Mouse (Mus musculus) MEL (cell line): ENCODE data around the gene Kcnh6. TPM values are rescaled to one million over a fixed set of nuclear protein-coding genes. Genes with fewer than 3 reads are reported as not detected.

Experiments
- DNase-seq: peaks from one replicate; pipeline ENCODE4 v3.0.0; 2011; ENCODE audit warnings: low read depth, low spot score
- H3K27ac ChIP-seq: 2 replicates; pipeline ENCODE4 v1.5.1; 2012; ENCODE audit warnings: low read depth, mild to moderate bottlenecking, control low read depth, low read length, moderate library complexity; ENCODE audit not compliant: control insufficient read depth
- H3K27me3 ChIP-seq, 2 experiments: fragments of 150-350 bp in 1 of 2; sonication (generic) in 1 of 2; 2 replicates each; pipeline ENCODE4 v1.6.1; 2012; ENCODE audit warnings: low read length in 2 of 2, mild to moderate bottlenecking in 2 of 2, improper control_type of control experiment in 1 of 2, moderate library complexity in 1 of 2; ENCODE audit not compliant: insufficient read depth in 2 of 2, control insufficient read depth in 1 of 2
- H3K36me3 ChIP-seq, 2 experiments: 2 replicates each; pipeline ENCODE4 v1.6.1; 2012 to 2014; ENCODE audit warnings: low read length in 2 of 2, improper control_type of control experiment in 1 of 2, inconsistent platforms in 1 of 2, mild to moderate bottlenecking in 1 of 2; ENCODE audit not compliant: insufficient read depth in 2 of 2, control insufficient read depth in 1 of 2
- H3K4me1 ChIP-seq, 2 experiments: fragments of 150-350 bp in 1 of 2; sonication (generic) in 1 of 2; 2 replicates each; pipeline ENCODE4 v1.6.1; 2012; ENCODE audit warnings: low read length in 2 of 2, improper control_type of control experiment in 1 of 2, mild to moderate bottlenecking in 1 of 2; ENCODE audit not compliant: insufficient read depth in 2 of 2, control insufficient read depth in 1 of 2
- H3K4me3 ChIP-seq, 2 experiments: fragments of 150-350 bp in 1 of 2; sonication (generic) in 1 of 2; 2 replicates each; pipeline ENCODE4 v1.5.1; 2012; ENCODE audit warnings: low read depth in 2 of 2, low read length in 2 of 2, mild to moderate bottlenecking in 2 of 2, moderate library complexity in 2 of 2, control low read depth in 1 of 2, improper control_type of control experiment in 1 of 2; ENCODE audit not compliant: control insufficient read depth in 1 of 2, insufficient read depth in 1 of 2
- H3K79me2 ChIP-seq: 2 replicates; pipeline ENCODE4 v1.6.1; 2012; ENCODE audit warnings: mild to moderate bottlenecking, low read length, moderate library complexity; ENCODE audit not compliant: control insufficient read depth, poor library complexity, insufficient read depth
- H3K9ac ChIP-seq: 2 replicates; pipeline ENCODE4 v1.6.1; 2012; ENCODE audit warnings: low read depth, mild to moderate bottlenecking, control low read depth, low read length, moderate library complexity; ENCODE audit not compliant: control insufficient read depth, poor library complexity, severe bottlenecking
- H3K9me3 ChIP-seq: fragments of 150-350 bp; sonication (generic); replicated peaks from 2 replicates; pipeline ENCODE4 v1.6.1; 2012; ENCODE audit warnings: mild to moderate bottlenecking, low read length, improper control_type of control experiment, moderate library complexity; ENCODE audit not compliant: insufficient read depth
- BHLHE40 ChIP-seq: IDR thresholded peaks from 2 replicates; pipeline ENCODE4 v1.6.1; 2012; ENCODE audit warnings: low read depth, mild to moderate bottlenecking, inconsistent platforms, low read length, improper control_type of control experiment, borderline replicate concordance
- E2F4 ChIP-seq: IDR thresholded peaks from 2 replicates; pipeline ENCODE4 v1.6.1; 2011; ENCODE audit warnings: low read depth, low read length, improper control_type of control experiment, borderline replicate concordance
- EP300 ChIP-seq, 2 experiments: IDR thresholded peaks; 2 replicates each; pipeline ENCODE4 v1.6.1; 2011; ENCODE audit warnings: improper control_type of control experiment in 2 of 2, low read length in 2 of 2, low read depth in 1 of 2, mild to moderate bottlenecking in 1 of 2
- ETS1 ChIP-seq: IDR thresholded peaks from 2 replicates; pipeline ENCODE4 v1.6.1; 2012; ENCODE audit warnings: low read depth, mild to moderate bottlenecking, inconsistent platforms, low read length, improper control_type of control experiment, moderate library complexity
- GATA1 ChIP-seq: IDR thresholded peaks from 2 replicates; pipeline ENCODE4 v1.6.1; 2011; ENCODE audit warnings: low read depth, low read length, improper control_type of control experiment
- HCFC1 ChIP-seq: IDR thresholded peaks from 2 replicates; pipeline ENCODE4 v1.6.1; 2012; ENCODE audit warnings: low read depth, mild to moderate bottlenecking, inconsistent platforms, low read length, improper control_type of control experiment, moderate library complexity
- KAT2A ChIP-seq: conservative IDR thresholded peaks from 2 replicates; pipeline ENCODE4 v1.6.1; 2012; ENCODE audit warnings: low read depth, low read length, improper control_type of control experiment, inconsistent platforms
- MYC ChIP-seq: IDR thresholded peaks from 2 replicates; pipeline ENCODE4 v1.6.1; 2011; ENCODE audit warnings: low read depth, mild to moderate bottlenecking, low read length, improper control_type of control experiment, moderate library complexity
- SIN3A ChIP-seq: IDR thresholded peaks from 2 replicates; pipeline ENCODE4 v1.6.1; 2012; ENCODE audit warnings: low read length, improper control_type of control experiment, inconsistent platforms
- TCF12 ChIP-seq: IDR thresholded peaks from 2 replicates; pipeline ENCODE4 v1.6.1; 2014; ENCODE audit warnings: low read depth, mild to moderate bottlenecking, inconsistent platforms, low read length, improper control_type of control experiment, moderate library complexity
- polyA plus RNA-seq, 2 experiments: library from polyadenylated mRNA; stranded (reverse) in 1 of 2; unstranded in 1 of 2; fragments of >175 nt in 1 of 2; fragments of >200 nt in 1 of 2; gene quantifications; 2 replicates each; pipeline versions ENCODE4 v1.2.1 to v1.2.4; 2012; ENCODE audit warnings: low replicate concordance in 2 of 2, low read depth in 1 of 2; ENCODE audit not compliant: insufficient read length in 2 of 2, insufficient read depth in 1 of 2, missing spikeins in 1 of 2
- total RNA-seq: library from RNA; depleted of rRNA; stranded (reverse); fragments of 300-350 nt; gene quantifications from 2 replicates; pipeline ENCODE4 v1.2.3, GENCODE M21; 2012

Kcnh6 gene
- total and polyA plus RNA-seq, 3 experiments = 0.04 to 0.07 TPM; not detected in 1

GRCm38 (mm10) chr11:106053921-106054320 lies 46.0 kb downstream of the Kcnh6 start:
- Histone ChIP-seq H3K9me3 (no peaks in the 10 kb centered on the region), H3K27ac (no peak overlapping the region), H3K4me3 (no peak overlapping the region), H3K9ac (no peak overlapping the region), H3K36me3 (peaks cover 29 to 44% of the 10 kb centered on the region in 2 experiments), H3K4me1 (peaks cover 17 to 28% of the 10 kb centered on the region in 2 experiments), H3K79me2 (no peaks in the 10 kb centered on the region), H3K27me3 (no peaks in the 10 kb centered on the region)
- no peak for TF ChIP-seq MYC
- DNase-seq = no peak

- Histone ChIP-seq H3K79me2 (no peaks in the 10 kb centered on the region), H3K4me1 (peaks cover 17 to 28% of the 10 kb centered on the region in 2 experiments), H3K36me3 (peaks cover 29 to 46% of the 10 kb centered on the region in 2 experiments), H3K4me3 (no peak overlapping the region), H3K27ac (no peak overlapping the region), H3K9me3 (no peaks in the 10 kb centered on the region), H3K27me3 (no peaks in the 10 kb centered on the region), H3K9ac (no peak overlapping the region)
- no peak for DNase-seq
- TF ChIP-seq BHLHE40 (no peak), TCF12 (no peak), GATA1 (no peak), ETS1 (no peak), HCFC1 (no peak), KAT2A (no peak)
Measured at GRCm38 (mm10) chr11:106054600-106054999, 46.7 kb downstream of the Kcnh6 start.

- Histone ChIP-seq H3K4me3 (no peak overlapping the region), H3K4me1 (peaks cover 23 to 32% of the 10 kb centered on the region in 2 experiments), H3K36me3 (peaks cover 32 to 44% of the 10 kb centered on the region in 2 experiments), H3K9ac (no peak overlapping the region), H3K79me2 (no peaks in the 10 kb centered on the region), H3K27ac (no peak overlapping the region)
- no peak for DNase-seq
- no peak for TF ChIP-seq KAT2A
- TF ChIP-seq EP300 (IDR thresholded peaks at IDR 0.05; ENCODE audit: low read depth in 1 of 2, low read length in 2 of 2) = 0 out of 4 replicates have a peak, but pooled peaks of 1 of the 2 experiments have one; percentile 10
- peak; percentile 26; the same call in 1 of the 2 replicates for TF ChIP-seq SIN3A
- no peak for TF ChIP-seq E2F4
- TF ChIP-seq, all 39 proteins: peak for 2
- no peaks in the 10 kb centered on the region for H3K9me3 ChIP-seq
- no peaks in the 10 kb centered on the region for H3K27me3 ChIP-seq
Measured at GRCm38 (mm10) chr11:106055341-106055740, 47.4 kb downstream of the Kcnh6 start.
